Mouse (Mus musculus) lung, adult 18-20 months (tissue): ENCODE results near the gene Angptl4.
A peak's percentile ranks its signal among the peaks of the same experiment; 100 is the strongest.
"Not testable (repeated sequence)": the region's sequence is repeated elsewhere in the genome, so short reads cannot be mapped to it uniquely, and the experiment has no call there.

Source experiments
- DNase-seq, 2 experiments: peaks; one replicate each; pipeline ENCODE4 v3.0.0; 2022; ENCODE audit warnings: mixed read lengths in 2 of 2

The Angptl4 gene

DNA sequence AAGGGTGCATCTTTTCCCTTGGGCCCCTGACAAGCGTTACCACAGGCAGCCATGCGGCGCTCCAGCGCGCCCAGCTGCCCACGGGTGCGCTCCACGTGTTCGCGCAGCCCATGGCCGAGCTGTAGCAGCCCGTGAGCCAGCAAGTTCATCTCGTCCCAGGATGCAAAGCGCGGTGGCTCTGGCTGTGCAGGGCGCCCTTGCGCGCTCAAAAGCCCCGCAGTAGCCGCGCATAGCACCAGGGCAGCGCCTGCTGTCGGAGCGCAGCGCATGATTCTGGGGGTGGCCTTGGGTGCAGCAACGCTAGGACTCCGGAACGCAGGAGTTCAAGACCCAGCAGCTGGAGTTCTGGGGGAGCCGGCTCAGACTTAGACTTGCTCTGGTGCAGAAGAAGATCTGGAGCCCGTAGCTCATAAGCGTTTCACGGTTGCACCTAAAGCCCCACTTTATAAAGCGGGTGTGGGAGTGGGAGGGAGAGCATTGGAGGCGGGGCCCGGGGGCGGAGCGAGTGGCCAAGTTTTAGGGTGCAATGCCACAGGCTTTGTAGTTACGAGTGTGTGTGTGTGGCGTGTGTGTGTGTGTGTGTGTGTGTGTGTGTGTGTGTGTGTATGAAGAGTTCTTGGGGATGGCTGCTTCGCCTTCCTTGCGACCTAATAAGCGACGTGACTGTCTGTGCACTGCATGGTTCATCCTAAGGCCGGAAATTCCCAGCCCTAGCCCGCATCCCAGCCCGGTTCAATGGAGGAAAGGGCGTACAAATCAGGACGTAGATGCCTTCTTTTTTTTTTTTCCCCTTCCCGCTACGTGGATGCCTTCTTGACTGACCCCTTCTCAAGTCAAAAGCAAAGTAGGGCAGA, at the start of gene Angptl4:
Angptl4 (minus strand) TSS at position 707 of the 854 bp plus-strand sequence.
- DNase-seq = peak; percentile 84 to 85

DNA sequence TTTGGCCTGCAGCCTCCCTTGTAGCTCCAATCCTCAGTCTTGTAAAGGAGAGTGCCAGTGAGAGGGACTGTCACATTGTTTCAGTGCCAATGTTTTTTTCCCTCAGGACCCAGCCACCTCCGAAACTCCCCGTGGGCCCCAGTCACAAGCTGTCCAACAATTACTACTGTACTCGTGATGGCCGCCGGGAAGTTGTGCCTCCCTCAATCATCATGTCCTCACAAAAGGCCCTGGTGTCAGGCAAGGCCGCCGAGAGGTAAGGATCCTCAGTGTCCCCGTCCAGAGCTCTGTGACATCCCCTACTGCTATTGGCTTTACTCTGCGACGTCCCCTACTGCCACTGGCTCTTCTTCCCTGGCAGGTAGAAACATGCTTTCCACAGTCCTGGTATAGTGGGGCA, 47.9 kb upstream of the Angptl4 start:
- DNase-seq = no peak

DNA sequence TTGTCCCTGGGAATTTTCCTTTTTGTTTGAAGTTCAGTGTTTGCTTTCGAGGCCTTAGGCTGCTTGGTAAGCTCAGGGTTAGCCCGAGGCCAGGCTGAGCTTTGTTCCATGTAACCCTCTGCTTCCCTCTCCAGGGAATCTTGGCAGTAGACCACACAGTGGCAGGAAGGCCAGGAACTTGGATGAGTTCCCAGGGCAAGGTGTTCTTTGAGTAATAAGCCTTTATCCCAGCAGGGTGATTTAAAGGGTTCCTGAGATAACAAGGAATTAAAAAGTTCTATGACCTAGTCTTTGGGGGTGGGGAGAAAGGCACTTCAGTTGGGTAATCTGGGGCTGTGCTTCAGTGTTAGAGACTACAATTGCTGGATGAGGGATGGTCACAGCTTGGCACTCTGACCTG, 47.3 kb upstream of the Angptl4 start:
- peak; percentile 84 to 94 for DNase-seq

DNA sequence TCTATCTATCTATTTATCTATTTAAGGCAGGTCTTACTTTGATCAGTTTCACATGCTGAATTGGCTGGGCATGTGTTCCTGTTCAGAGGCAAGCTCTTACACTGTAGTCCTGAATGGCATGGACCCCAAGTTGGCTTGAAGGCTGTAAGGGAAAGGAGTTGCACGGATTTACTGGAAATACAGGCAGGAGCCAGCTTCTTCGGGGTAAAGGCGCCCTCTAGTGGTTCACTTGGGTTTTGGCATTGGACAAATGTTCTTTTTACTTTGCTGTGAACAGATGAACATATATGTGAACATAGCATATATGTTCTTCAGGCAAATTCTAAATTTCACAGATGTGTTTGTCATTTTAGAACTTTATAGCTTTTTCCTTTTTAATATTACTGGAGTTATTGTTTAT, 45.2 kb upstream of the Angptl4 start:
- DNase-seq = peak; percentile 72 to 81

DNA sequence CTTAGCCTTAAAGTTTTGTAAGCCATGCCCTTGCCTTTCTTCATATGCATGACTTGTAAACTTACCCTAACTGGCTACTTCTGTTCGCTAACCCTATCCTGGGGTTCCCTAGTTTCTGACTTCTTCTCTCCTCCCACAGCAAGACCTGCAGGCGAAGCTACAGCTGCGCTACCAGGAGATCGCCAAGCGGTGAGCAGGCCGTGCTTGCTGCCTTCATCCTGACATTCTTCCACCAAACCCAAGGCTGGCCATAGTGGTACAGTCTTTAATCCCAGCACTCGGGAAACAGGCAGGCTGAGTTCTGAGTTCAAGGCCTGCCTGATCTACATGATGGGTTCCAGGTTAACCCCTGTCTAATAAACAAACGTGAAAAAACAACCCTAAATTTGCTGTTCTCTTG, 43.8 kb upstream of the Angptl4 start:
- DNase-seq = no peak

- DNase-seq = not testable (repeated sequence)
These were observed 43.3 kb upstream of the Angptl4 start for GRCm38 (mm10) chr17:33824997-33825330.

GRCm38 (mm10) chr17:33824084-33824996, 42.7 kb upstream of the Angptl4 start, which contains the start of the genes Rps28 and Ndufa7:
Gene Rps28 (minus strand): TSS chr17:33824562.
Gene Ndufa7 (plus strand): TSS chr17:33824572.
- DNase-seq = peak; percentile 98 to 99

DNA sequence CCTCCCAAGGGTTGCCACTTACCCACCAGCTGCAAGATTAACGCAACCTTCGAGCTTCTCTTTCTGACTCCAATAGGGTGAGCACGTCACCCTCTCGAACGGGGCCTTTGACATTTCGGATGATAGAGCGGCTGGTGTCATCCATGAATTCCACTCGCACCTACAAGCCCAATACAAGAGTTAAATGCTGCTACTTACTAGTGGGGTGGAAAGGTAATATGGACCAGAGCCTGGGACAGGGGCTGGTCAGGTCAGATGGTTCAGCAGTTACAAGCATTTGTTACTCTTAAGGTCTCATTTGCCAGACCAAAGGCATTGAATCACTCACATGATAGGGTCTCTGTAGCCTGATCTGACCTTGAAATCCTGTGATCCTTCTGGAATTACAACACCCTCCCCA, 41.5 kb upstream of the Angptl4 start:
- not testable (repeated sequence) for DNase-seq

DNA sequence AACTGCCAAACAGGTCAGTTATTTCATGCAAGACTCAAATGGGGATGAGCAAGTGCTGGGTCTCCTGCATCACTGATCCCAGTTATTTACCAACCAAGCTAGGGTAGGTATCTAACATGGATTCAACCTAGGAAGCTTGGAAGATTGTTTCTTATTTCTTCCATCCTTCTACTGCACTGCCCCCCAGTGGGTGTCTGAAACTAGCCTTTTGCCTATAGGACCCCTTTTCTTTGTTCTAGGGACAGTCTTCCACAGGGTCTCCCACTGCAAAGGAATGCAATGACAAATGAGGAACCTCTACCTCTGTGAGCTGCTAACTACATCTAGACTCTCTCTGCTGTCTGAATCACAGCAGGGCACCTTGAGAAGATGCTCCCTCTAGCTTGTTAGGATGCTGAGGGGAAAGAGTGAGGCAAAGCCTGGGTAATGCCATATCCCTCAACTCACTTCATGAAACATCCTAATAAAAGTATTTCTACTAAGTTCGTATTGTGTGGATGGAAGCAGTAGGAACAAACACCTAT, 40.9 kb upstream of the Angptl4 start:
- no peak for DNase-seq

GRCm38 (mm10) chr17:33817969-33818643, 36.5 kb upstream of the Angptl4 start:
- no peak for DNase-seq

- peak; percentile 90 to 92 for DNase-seq
These were observed 35.7 kb upstream of the Angptl4 start for GRCm38 (mm10) chr17:33817184-33817968.

- no peak for DNase-seq
These were observed 35.0 kb upstream of the Angptl4 start for GRCm38 (mm10) chr17:33816612-33817011.

DNA sequence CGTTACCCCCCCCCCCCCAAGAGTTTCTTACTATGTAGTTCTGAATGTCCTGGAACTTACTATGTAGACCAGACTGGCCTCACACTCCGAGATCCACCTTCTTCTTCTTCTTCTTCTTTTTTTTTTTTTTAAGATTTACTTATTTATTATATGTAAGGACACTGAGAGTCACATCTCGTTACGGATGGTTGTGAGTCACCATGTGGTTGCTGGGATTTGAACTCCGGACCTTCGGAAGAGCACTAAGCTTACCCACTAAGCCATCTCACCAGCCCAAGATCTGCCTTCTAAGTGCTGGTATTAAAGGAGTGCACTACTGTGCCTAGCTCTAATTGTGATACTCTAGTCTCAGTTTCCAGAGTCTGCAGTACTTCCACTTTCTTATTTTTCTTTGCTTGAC, 33.8 kb upstream of the Angptl4 start:
- no peak for DNase-seq

DNA sequence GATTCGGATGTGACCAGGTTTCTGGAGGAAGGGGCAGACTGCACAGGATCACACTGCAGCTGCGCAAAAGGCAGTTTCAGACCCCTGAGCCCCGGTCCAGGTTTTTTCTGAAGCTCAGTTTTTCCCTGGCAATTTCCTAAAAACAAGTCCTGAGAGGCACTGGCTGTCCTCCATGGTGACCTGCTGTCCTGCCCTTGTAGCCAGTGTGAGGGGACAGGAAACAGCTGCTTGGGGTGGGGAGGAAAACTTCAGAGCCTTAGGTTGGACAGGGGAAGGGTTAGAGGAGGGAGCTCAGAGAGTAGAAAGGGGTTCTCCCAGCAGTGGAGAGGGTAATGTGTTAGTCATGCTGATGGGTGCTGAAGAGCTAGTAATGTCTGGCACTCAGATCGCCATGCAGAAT, 31.4 kb upstream of the Angptl4 start:
- peak; percentile 80 to 87 for DNase-seq

DNA sequence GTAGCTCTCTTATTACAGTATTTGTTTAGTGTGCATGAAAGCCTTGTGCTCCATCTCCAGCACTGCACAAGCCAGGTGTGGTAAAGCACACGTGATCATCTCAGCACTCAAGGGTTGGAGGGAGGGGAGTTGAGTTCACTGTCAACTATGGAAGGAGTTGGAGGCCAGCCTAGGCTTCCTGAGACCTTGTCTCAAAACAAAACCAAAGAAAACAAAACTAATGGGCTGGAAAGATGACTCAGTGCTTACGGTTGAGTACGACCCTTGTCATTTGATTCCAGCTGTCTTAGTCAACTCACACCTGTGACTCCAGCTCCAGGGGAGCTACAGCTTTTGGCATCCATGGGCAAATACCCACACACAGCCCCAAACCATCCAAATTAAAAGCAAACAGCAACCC, 30.8 kb upstream of the Angptl4 start:
- peak; percentile 59 to 74 for DNase-seq

DNA sequence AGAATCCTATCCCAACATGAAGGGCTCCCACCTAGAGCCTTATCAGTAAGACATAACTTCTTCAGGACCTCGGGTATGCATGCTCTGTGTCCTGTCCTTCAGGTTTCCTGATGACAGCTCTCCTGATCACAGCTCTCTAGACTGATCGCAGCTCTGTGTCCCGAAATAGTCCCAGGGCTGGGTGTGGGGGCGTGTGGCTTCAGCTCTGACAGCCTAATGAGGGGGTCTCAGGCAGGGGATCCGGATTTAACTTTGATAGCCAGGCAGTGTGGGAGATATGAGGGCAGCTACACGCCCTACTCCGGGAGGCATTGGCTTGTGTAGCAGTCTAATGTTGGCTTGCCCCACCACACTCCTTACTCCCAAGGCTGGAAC, 29.5 kb upstream of the Angptl4 start:
- DNase-seq = no peak

DNA sequence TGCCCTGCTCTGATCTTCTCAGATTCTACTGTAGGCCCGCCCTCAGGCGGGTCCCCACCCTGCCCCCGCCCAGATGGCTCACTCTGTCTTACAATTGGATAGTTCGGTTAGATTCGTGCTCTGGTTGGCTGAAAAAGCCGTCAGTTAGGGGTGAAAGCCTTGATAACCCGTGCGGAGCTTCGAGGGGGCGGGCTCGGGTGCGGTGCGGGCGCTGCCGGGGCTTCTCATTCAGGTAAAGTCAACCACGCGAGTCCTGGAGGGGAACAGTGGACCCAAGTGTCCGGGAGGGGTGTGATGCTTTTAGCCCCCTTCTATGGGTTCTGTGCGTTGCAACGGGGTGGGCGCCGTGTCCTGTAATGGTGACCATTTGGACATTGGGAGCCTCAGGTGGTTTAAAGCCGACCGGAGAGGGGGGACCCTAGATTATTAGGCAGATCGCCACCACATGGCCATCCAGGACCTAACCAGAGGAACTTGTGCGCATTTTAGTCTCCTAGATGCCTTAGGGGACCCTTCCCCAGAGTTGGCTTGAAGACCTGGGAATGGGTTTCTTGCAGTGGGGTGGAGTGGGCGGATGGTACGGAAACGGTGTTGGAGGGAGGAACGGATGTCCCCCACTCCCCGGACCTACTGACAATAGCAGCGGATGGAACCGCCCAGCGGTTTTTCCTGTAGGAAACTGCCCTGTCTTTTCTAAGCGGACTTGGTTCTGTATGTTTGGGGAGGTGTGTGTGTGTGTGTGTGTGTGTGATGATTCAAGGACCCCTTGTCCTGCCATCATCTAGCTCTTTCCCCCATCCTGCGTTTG, 28.9 kb upstream of the Angptl4 start, which contains the start of gene Kank3:
Kank3 (plus strand) TSS at position 186 of the 808 bp plus-strand sequence.
- DNase-seq = peak; percentile 95 to 96

DNA sequence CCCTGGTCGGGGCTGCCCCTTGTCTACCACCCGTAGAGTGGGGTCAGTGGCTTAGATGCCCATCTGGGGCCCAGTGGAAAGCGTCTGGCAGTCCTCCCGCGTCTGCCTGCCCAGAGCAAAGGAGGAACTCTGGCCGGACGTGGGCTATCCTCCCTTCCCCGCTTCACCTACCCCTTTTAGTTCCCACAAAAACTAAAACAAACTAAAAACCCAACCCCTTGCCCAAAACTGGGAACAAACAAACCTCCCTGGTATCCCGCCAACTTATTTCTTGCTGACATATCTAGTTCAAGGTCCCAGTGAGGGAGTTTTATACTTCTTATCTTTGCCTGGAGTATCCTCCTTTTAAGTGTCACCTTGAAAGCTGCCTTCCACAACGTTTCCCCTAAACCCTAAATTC, 26.6 kb upstream of the Angptl4 start:
- DNase-seq = no peak

GRCm38 (mm10) chr17:33807181-33807888, 25.7 kb upstream of the Angptl4 start:
- no peak for DNase-seq

DNA sequence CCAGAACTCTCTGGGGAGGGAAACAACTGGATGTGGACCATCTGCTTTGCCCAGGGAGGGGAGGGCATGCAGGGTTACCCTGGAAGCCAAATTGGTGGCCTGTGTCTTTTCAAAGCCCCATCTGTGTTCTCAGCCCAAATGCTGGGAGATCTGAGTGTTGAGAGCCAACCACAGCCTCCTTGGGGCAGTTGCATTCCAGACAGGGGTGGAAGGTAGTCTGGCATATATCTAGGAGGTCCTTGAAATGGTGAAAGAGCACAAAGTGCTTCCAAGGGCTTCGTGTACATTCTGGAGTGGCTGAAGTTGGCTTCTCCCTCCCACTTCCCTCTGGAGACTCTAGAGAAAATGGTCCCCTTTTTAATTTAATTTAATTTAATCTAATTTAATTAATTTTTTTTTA, 23.1 kb upstream of the Angptl4 start:
- DNase-seq = peak; percentile 67 to 73
